Mouse (Mus musculus): Measurements from ENCODE around the gene Dcaf8. TPM values are rescaled to one million over a fixed set of nuclear protein-coding genes. Genes with fewer than 3 reads are reported as not detected.

Dcaf8 gene
- total RNA-seq, 2 experiments from 2014 or later, result 232 to 600 TPM

Other genes starting within 250 kb of the Dcaf8 start
- 19.2 TPM in 1 of 2 replicates, not detected in the other for gene Slamf6, start 230.6 kb upstream of the Dcaf8 start, total RNA-seq (2015; ENCODE audit: low replicate concordance)
- gene Slamf6, start 230.6 kb upstream of the Dcaf8 start, total RNA-seq (2017; ENCODE audit: low replicate concordance), result 0.56 and 4.4 TPM in 2 replicates
- 1.3 TPM in 1 of 2 replicates, not detected in the other for gene Vangl2, start 119.6 kb upstream of the Dcaf8 start, total RNA-seq (2015; ENCODE audit: low replicate concordance)
- 0.42 and 3.4 TPM in 2 replicates for gene Vangl2, start 119.6 kb upstream of the Dcaf8 start, total RNA-seq (2017; ENCODE audit: low replicate concordance)
- gene Nhlh1, start 90.5 kb upstream of the Dcaf8 start, total RNA-seq (2015; ENCODE audit: low replicate concordance), result not detected in 2 replicates
- gene Nhlh1, start 90.5 kb upstream of the Dcaf8 start, total RNA-seq (2017; ENCODE audit: low replicate concordance), result not detected in 2 replicates
- 35.1 and 67.1 TPM in 2 replicates for gene Copa, start 65.6 kb upstream of the Dcaf8 start, total RNA-seq (2015; ENCODE audit: low replicate concordance)
- gene Copa, start 65.6 kb upstream of the Dcaf8 start, total RNA-seq (2017; ENCODE audit: low replicate concordance), result 41.1 and 43.5 TPM in 2 replicates
- gene Ncstn, start 65.3 kb upstream of the Dcaf8 start, total RNA-seq (2015; ENCODE audit: low replicate concordance), result 19.0 and 28.8 TPM in 2 replicates
- 16.7 and 20.1 TPM in 2 replicates for gene Ncstn, start 65.3 kb upstream of the Dcaf8 start, total RNA-seq (2017; ENCODE audit: low replicate concordance)
- gene Pex19, start 21.3 kb upstream of the Dcaf8 start, total RNA-seq (2015; ENCODE audit: low replicate concordance), result 10.0 and 22.4 TPM in 2 replicates
- 22.7 and 41.2 TPM in 2 replicates for gene Pex19, start 21.3 kb upstream of the Dcaf8 start, total RNA-seq (2017; ENCODE audit: low replicate concordance)
- gene Pea15a, start 58.7 kb downstream of the Dcaf8 start, total RNA-seq (2015; ENCODE audit: low replicate concordance), result 2.5 and 3.1 TPM in 2 replicates
- gene Pea15a, start 58.7 kb downstream of the Dcaf8 start, total RNA-seq (2017; ENCODE audit: low replicate concordance), result 2.6 and 5.4 TPM in 2 replicates
- not detected in 2 replicates for gene Casq1, start 71.8 kb downstream of the Dcaf8 start, total RNA-seq (2015; ENCODE audit: low replicate concordance)
- gene Casq1, start 71.8 kb downstream of the Dcaf8 start, total RNA-seq (2017; ENCODE audit: low replicate concordance), result not detected in 2 replicates
- not detected in 2 replicates for gene Atp1a4, start 110.3 kb downstream of the Dcaf8 start, total RNA-seq (2015; ENCODE audit: low replicate concordance)
- not detected in 2 replicates for gene Atp1a4, start 110.3 kb downstream of the Dcaf8 start, total RNA-seq (2017; ENCODE audit: low replicate concordance)
- 1.3 and 6.7 TPM in 2 replicates for gene Igsf8, start 113.6 kb downstream of the Dcaf8 start, total RNA-seq (2015; ENCODE audit: low replicate concordance)
- 2.0 and 3.1 TPM in 2 replicates for gene Igsf8, start 113.6 kb downstream of the Dcaf8 start, total RNA-seq (2017; ENCODE audit: low replicate concordance)
- gene Atp1a2, start 150.0 kb downstream of the Dcaf8 start, total RNA-seq (2015; ENCODE audit: low replicate concordance), result not detected in 2 replicates
- not detected in 2 replicates for gene Atp1a2, start 150.0 kb downstream of the Dcaf8 start, total RNA-seq (2017; ENCODE audit: low replicate concordance)
- gene Kcnj9, start 181.2 kb downstream of the Dcaf8 start, total RNA-seq (2015; ENCODE audit: low replicate concordance), result not detected in 2 replicates
- gene Kcnj9, start 181.2 kb downstream of the Dcaf8 start, total RNA-seq (2017; ENCODE audit: low replicate concordance), result 2.1 TPM in 1 of 2 replicates, not detected in the other
- 5.6 and 11.7 TPM in 2 replicates for gene Kcnj10, start 193.1 kb downstream of the Dcaf8 start, total RNA-seq (2015; ENCODE audit: low replicate concordance)
- gene Kcnj10, start 193.1 kb downstream of the Dcaf8 start, total RNA-seq (2017; ENCODE audit: low replicate concordance), result 0.85 and 2.8 TPM in 2 replicates
- gene Pigm, start 228.5 kb downstream of the Dcaf8 start, total RNA-seq (2015; ENCODE audit: low replicate concordance), result 5.2 and 5.6 TPM in 2 replicates
- gene Pigm, start 228.5 kb downstream of the Dcaf8 start, total RNA-seq (2017; ENCODE audit: low replicate concordance), result 5.3 and 8.1 TPM in 2 replicates

Data from erythroblast, adult 5-6 weeks (primary cell).